Mouse (Mus musculus): ENCODE results near the gene Dscam. TPM values are rescaled to one million over a fixed set of nuclear protein-coding genes. Genes with fewer than 3 reads are reported as not detected.

Dscam gene
- polyA plus RNA-seq, 1 experiment from 2014 or later = 11.1 TPM

- Histone ChIP-seq H3K9ac (replicated peaks) (no peak overlapping the region), H3K4me3 (replicated peaks) (no peak overlapping the region), H3K27ac (peak overlapping the region; percentile 65), H3K27me3 (no peaks in the 10 kb centered on the region), H3K36me3 (no peaks in the 10 kb centered on the region), H3K4me1 (replicated peaks) (peaks cover 50% of the 10 kb centered on the region), H3K9me3 (no peaks in the 10 kb centered on the region), H3K4me2 (replicated peaks) (no peak overlapping the region)
- WGBS = 47% methylated on average over 4 of the region's 4 CpGs
- peak; percentile 69; the same call in 1 of the 2 replicates for ATAC-seq
Observed at GRCm38 (mm10) chr16:96971768-96972167, 198.8 kb downstream of the Dscam start.

- no peak overlapping the region for H3K9ac ChIP-seq (replicated peaks)
- H3K9me3 ChIP-seq = no peaks in the 10 kb centered on the region
- H3K36me3 ChIP-seq = no peaks in the 10 kb centered on the region
- no peak overlapping the region for H3K4me3 ChIP-seq (replicated peaks)
- no peak for ATAC-seq
- peak overlapping the region; percentile 82 for H3K27ac ChIP-seq
- H3K4me2 ChIP-seq (replicated peaks) = no peak overlapping the region
- WGBS = 72% methylated on average over 2 of the region's 2 CpGs
- H3K27me3 ChIP-seq = no peaks in the 10 kb centered on the region
- H3K4me1 ChIP-seq (replicated peaks) = peaks cover 50% of the 10 kb centered on the region
Observed at GRCm38 (mm10) chr16:96970412-96970811, 200.1 kb downstream of the Dscam start.

GRCm38 (mm10) chr16:96969643-96970042 is 200.9 kb downstream of the Dscam start:
- H3K4me1 ChIP-seq (replicated peaks) = peaks cover 45% of the 10 kb centered on the region
- H3K9me3 ChIP-seq = no peaks in the 10 kb centered on the region
- H3K27ac ChIP-seq = peak overlapping the region; percentile 82
- H3K4me2 ChIP-seq (replicated peaks) = no peak overlapping the region
- no peak overlapping the region for H3K4me3 ChIP-seq (replicated peaks)
- 74% methylated on average over 2 of the region's 2 CpGs for WGBS
- no peak overlapping the region for H3K9ac ChIP-seq (replicated peaks)
- no peaks in the 10 kb centered on the region for H3K27me3 ChIP-seq
- H3K36me3 ChIP-seq = no peaks in the 10 kb centered on the region
- peak; percentile 91 for ATAC-seq

- Histone ChIP-seq H3K4me1 (replicated peaks) (peaks cover 40% of the 10 kb centered on the region), H3K27ac (peak overlapping the region; percentile 82), H3K4me3 (replicated peaks) (no peak overlapping the region), H3K4me2 (replicated peaks) (no peak overlapping the region), H3K36me3 (no peaks in the 10 kb centered on the region), H3K27me3 (no peaks in the 10 kb centered on the region), H3K9ac (replicated peaks) (no peak overlapping the region), H3K9me3 (no peaks in the 10 kb centered on the region)
- 69% methylated on average over 2 of the region's 2 CpGs for WGBS
- no peak for ATAC-seq
Observed at GRCm38 (mm10) chr16:96968885-96969480, 201.6 kb downstream of the Dscam start.

GRCm38 (mm10) chr16:96959695-96960094 is 210.9 kb downstream of the Dscam start:
- no peaks in the 10 kb centered on the region for H3K36me3 ChIP-seq
- no peak for ATAC-seq
- no peaks in the 10 kb centered on the region for H3K9me3 ChIP-seq
- no peak overlapping the region for H3K4me3 ChIP-seq (replicated peaks)
- WGBS = 90% methylated on average over 3 of the region's 3 CpGs
- H3K4me2 ChIP-seq (replicated peaks) = no peak overlapping the region
- H3K27ac ChIP-seq = no peak overlapping the region
- no peak overlapping the region for H3K9ac ChIP-seq (replicated peaks)
- no peaks in the 10 kb centered on the region for H3K4me1 ChIP-seq (replicated peaks)
- H3K27me3 ChIP-seq = no peaks in the 10 kb centered on the region

- Histone ChIP-seq H3K4me2 (replicated peaks) (peak overlapping the region; percentile 26), H3K9ac (replicated peaks) (peak overlapping the region; percentile 32; the same call in 1 of the 2 replicates), H3K27ac (peak overlapping the region; percentile 86), H3K4me3 (replicated peaks) (no peak overlapping the region), H3K36me3 (no peaks in the 10 kb centered on the region), H3K9me3 (no peaks in the 10 kb centered on the region), H3K4me1 (replicated peaks) (peaks cover 23% of the 10 kb centered on the region), H3K27me3 (no peaks in the 10 kb centered on the region)
- ATAC-seq = peak; percentile 84
- WGBS = 32% methylated on average over 11 of the region's 11 CpGs
Observed at GRCm38 (mm10) chr16:96945468-96946302, 224.9 kb downstream of the Dscam start.

GRCm38 (mm10) chr16:96943648-96944047 is 226.9 kb downstream of the Dscam start:
- Histone ChIP-seq H3K27ac (no peak overlapping the region), H3K9me3 (no peaks in the 10 kb centered on the region), H3K27me3 (no peaks in the 10 kb centered on the region), H3K36me3 (no peaks in the 10 kb centered on the region), H3K4me3 (replicated peaks) (no peak overlapping the region), H3K4me2 (replicated peaks) (no peak overlapping the region), H3K9ac (replicated peaks) (no peak overlapping the region), H3K4me1 (replicated peaks) (peaks cover 23% of the 10 kb centered on the region)
- no peak for ATAC-seq
- WGBS = 95% methylated on average over 2 of the region's 2 CpGs

GRCm38 (mm10) chr16:96934795-96935194 is 235.8 kb downstream of the Dscam start:
- WGBS = 84% methylated on average over 2 of the region's 2 CpGs
- 0 out of 2 replicates have a peak, but pooled peaks cover 2% of the 10 kb centered on the region for H3K4me1 ChIP-seq (replicated peaks)

GRCm38 (mm10) chr16:96932211-96932610 is 238.3 kb downstream of the Dscam start:
- Histone ChIP-seq H3K9ac (replicated peaks) (no peak overlapping the region), H3K4me1 (replicated peaks) (peaks cover 7% of the 10 kb centered on the region)
- ATAC-seq = no peak

More at GRCm38 (mm10) chr16:96934795-96935194, 235.8 kb downstream of the Dscam start:
- H3K9me3 ChIP-seq = no peaks in the 10 kb centered on the region
- H3K9ac ChIP-seq (replicated peaks) = no peak overlapping the region
- H3K4me3 ChIP-seq (replicated peaks) = no peak overlapping the region
- no peaks in the 10 kb centered on the region for H3K27me3 ChIP-seq
- H3K4me2 ChIP-seq (replicated peaks) = no peak overlapping the region
- no peak for ATAC-seq
- no peak overlapping the region for H3K27ac ChIP-seq
- no peaks in the 10 kb centered on the region for H3K36me3 ChIP-seq

GRCm38 (mm10) chr16:96931771-96932170 is 238.8 kb downstream of the Dscam start:
- Histone ChIP-seq H3K9me3 (no peaks in the 10 kb centered on the region), H3K27ac (no peak overlapping the region), H3K4me1 (replicated peaks) (peaks cover 12% of the 10 kb centered on the region), H3K4me3 (replicated peaks) (no peak overlapping the region), H3K9ac (replicated peaks) (no peak overlapping the region), H3K36me3 (no peaks in the 10 kb centered on the region), H3K4me2 (replicated peaks) (no peak overlapping the region), H3K27me3 (no peaks in the 10 kb centered on the region)
- WGBS = 84% methylated on average over 2 of the region's 2 CpGs
- no peak for ATAC-seq

More at GRCm38 (mm10) chr16:96932211-96932610, 238.3 kb downstream of the Dscam start:
- H3K27ac ChIP-seq = no peak overlapping the region
- WGBS = 86% methylated on average over 6 of the region's 6 CpGs
- H3K9me3 ChIP-seq = no peaks in the 10 kb centered on the region
- H3K4me2 ChIP-seq (replicated peaks) = no peak overlapping the region
- no peak overlapping the region for H3K4me3 ChIP-seq (replicated peaks)
- H3K27me3 ChIP-seq = no peaks in the 10 kb centered on the region
- no peaks in the 10 kb centered on the region for H3K36me3 ChIP-seq

- Histone ChIP-seq H3K36me3 (no peaks in the 10 kb centered on the region), H3K4me3 (replicated peaks) (no peak overlapping the region), H3K27ac (0 out of 2 replicates have a peak overlapping the region, but pooled peaks have one; percentile 74), H3K9me3 (no peaks in the 10 kb centered on the region), H3K4me1 (replicated peaks) (peaks cover 12% of the 10 kb centered on the region), H3K4me2 (replicated peaks) (no peak overlapping the region), H3K27me3 (no peaks in the 10 kb centered on the region), H3K9ac (replicated peaks) (no peak overlapping the region)
- 100% methylated on average over 1 of the region's 1 CpGs for WGBS
- no peak for ATAC-seq
Observed at GRCm38 (mm10) chr16:96928011-96928410, 242.5 kb downstream of the Dscam start.

GRCm38 (mm10) chr16:96927408-96927807 is 243.1 kb downstream of the Dscam start:
- Histone ChIP-seq H3K9me3 (no peaks in the 10 kb centered on the region), H3K4me3 (replicated peaks) (no peak overlapping the region), H3K4me1 (replicated peaks) (peaks cover 10% of the 10 kb centered on the region), H3K36me3 (no peaks in the 10 kb centered on the region), H3K4me2 (replicated peaks) (no peak overlapping the region; the same call in 1 of the 2 replicates), H3K27me3 (no peaks in the 10 kb centered on the region), H3K9ac (replicated peaks) (no peak overlapping the region), H3K27ac (peak overlapping the region; percentile 74)
- peak; percentile 71 for ATAC-seq
